ENCODE assay signal across 18 mouse cellular contexts in the genomic region with DNA sequence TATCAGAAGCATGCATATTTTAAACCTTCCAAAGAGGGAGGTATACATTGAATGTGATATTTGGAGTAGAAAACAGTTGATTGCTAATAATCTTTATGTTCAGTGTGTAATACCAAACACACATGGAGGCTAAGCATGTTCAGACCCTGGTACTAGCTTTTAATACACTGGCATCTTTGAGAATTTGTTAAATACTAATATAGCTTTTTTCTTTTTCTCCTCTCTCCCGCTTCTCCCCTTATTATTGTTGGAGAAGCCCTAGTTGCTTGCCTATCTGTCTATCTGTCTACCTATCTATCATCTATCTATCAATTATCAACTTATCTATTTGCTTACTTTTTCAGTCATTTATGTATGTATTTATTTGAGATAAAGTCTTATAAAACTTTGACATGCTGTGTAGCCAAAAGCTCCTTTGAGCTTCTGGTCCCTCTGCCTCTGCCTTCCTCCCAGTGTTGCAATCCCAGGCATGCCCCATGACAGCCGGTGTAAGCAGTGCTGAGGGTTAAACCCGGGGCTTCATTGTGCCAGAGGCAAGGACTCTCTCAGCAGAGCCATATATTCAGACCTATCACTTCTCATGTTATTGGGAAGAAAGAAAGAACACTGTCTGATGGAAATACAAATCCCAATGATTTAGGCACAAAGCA.
A peak's percentile ranks its signal among the peaks of the same experiment; 100 is the strongest.
DNase-seq lines count a peak whose midpoint lies in the region; ATAC-seq lines count a peak whose summit lies in the region.
"Had no signal": no experiment of that assay in that cellular context is flagged by ENCODE, and none has a peak within 500 bp of the region (broad histone marks: within the 10 kb centered on the region; RNA-seq: fewer than 3 reads in every experiment).

No protein-coding gene starts in this region.

- DNase-seq in intestine, embryonic 14.5 days (ENCODE audit: low spot score), result peak; percentile 18
- DNase-seq in neural tube, embryonic 10.5 days (ENCODE audit: extremely low spot score, low spot score), result no peak
- DNase-seq in heart, embryonic 10.5 days (ENCODE audit: low spot score), result no peak
- DNase-seq: cerebellum, adult 11-12 months; cerebellum, adult 9-11 months; gastrocnemius, adult 2 months; gastrocnemius, postnatal 36 days; heart, adult 2 months; heart, postnatal 36 days had no signal

- no peaks in the 10 kb centered on the region for H3K4me1 ChIP-seq in intestine, embryonic 14.5 days (replicated peaks; ENCODE audit: control insufficient read depth, insufficient read depth, low read length)
- H3K4me1 ChIP-seq in intestine, embryonic 16.5 days (ENCODE audit: control insufficient read depth, insufficient read depth, low read length), result no peaks in the 10 kb centered on the region
- peaks cover 5% of the 10 kb centered on the region for H3K4me1 ChIP-seq in neural tube, embryonic 15.5 days
- H3K4me1 ChIP-seq in forebrain, embryonic 15.5 days, result peaks cover 5% of the 10 kb centered on the region; the same call in 1 of the 2 replicates
- peaks cover 6% of the 10 kb centered on the region for H3K4me1 ChIP-seq in heart, embryonic 10.5 days
- H3K4me1 ChIP-seq: heart, embryonic 12.5 days had no signal

- no peaks in the 10 kb centered on the region for H3K9me3 ChIP-seq in intestine, embryonic 14.5 days (ENCODE audit: control insufficient read depth, low read length)
- H3K9me3 ChIP-seq in intestine, embryonic 16.5 days (ENCODE audit: control insufficient read depth, low read length), result no peaks in the 10 kb centered on the region
- no peaks in the 10 kb centered on the region for H3K9me3 ChIP-seq in neural tube, embryonic 15.5 days (replicated peaks)
- H3K9me3 ChIP-seq in forebrain, embryonic 15.5 days, result no peaks in the 10 kb centered on the region
- H3K9me3 ChIP-seq in heart, embryonic 10.5 days, result no peaks in the 10 kb centered on the region
- H3K9me3 ChIP-seq: embryonic facial prominence, embryonic 10.5 days; forebrain, embryonic 13.5 days; G1E; heart, embryonic 12.5 days; hindbrain, embryonic 15.5 days had no signal

- 65% methylated on average over 3 of the region's 3 CpGs for WGBS in intestine, embryonic 14.5 days
- WGBS in intestine, embryonic 16.5 days, result 70% methylated on average over 3 of the region's 3 CpGs
- 45% methylated on average over 3 of the region's 3 CpGs for WGBS in neural tube, embryonic 15.5 days
- 73% methylated on average over 3 of the region's 3 CpGs for WGBS in forebrain, embryonic 15.5 days
- 75% methylated on average over 3 of the region's 3 CpGs for whole genome bisulfite sequencing in heart, embryonic 10.5 days

- H3K27me3 ChIP-seq in intestine, embryonic 14.5 days (replicated peaks; ENCODE audit: control insufficient read depth, insufficient read depth, low read length), result no peaks in the 10 kb centered on the region
- H3K27me3 ChIP-seq in intestine, embryonic 16.5 days (replicated peaks; ENCODE audit: control insufficient read depth, insufficient read depth, low read length), result no peaks in the 10 kb centered on the region
- H3K27me3 ChIP-seq in neural tube, embryonic 15.5 days (replicated peaks), result no peaks in the 10 kb centered on the region
- H3K27me3 ChIP-seq in forebrain, embryonic 15.5 days, result no peaks in the 10 kb centered on the region
- H3K27me3 ChIP-seq in heart, embryonic 10.5 days (ENCODE audit: insufficient read depth, poor library complexity, severe bottlenecking), result no peaks in the 10 kb centered on the region
- H3K27me3 ChIP-seq: forebrain, embryonic 13.5 days; heart, embryonic 12.5 days; hindbrain, embryonic 15.5 days had no signal

- H3K9ac ChIP-seq in intestine, embryonic 14.5 days (ENCODE audit: low read length), result no peak overlapping the region
- H3K9ac ChIP-seq in intestine, embryonic 16.5 days (ENCODE audit: low read depth, low read length), result no peak overlapping the region
- H3K9ac ChIP-seq in neural tube, embryonic 15.5 days (replicated peaks), result no peak overlapping the region
- no peak overlapping the region for H3K9ac ChIP-seq in forebrain, embryonic 15.5 days (replicated peaks)
- H3K9ac ChIP-seq: forebrain, embryonic 13.5 days; heart, embryonic 12.5 days; hindbrain, embryonic 15.5 days had no signal

- H3K27ac ChIP-seq in intestine, embryonic 14.5 days (ENCODE audit: low read depth), result no peak overlapping the region
- H3K27ac ChIP-seq in intestine, embryonic 16.5 days (ENCODE audit: low read length), result no peak overlapping the region
- peak overlapping the region; percentile 28; the same call in 1 of the 2 replicates for H3K27ac ChIP-seq in neural tube, embryonic 15.5 days (replicated peaks)
- no peak overlapping the region for H3K27ac ChIP-seq in forebrain, embryonic 15.5 days (replicated peaks)
- no peak overlapping the region for H3K27ac ChIP-seq in heart, embryonic 10.5 days
- H3K27ac ChIP-seq: embryonic facial prominence, embryonic 10.5 days; forebrain, embryonic 13.5 days; gastrocnemius, adult 2 months; heart, adult 2 months; hindbrain, embryonic 15.5 days had no signal

- no peaks in the 10 kb centered on the region for H3K36me3 ChIP-seq in intestine, embryonic 14.5 days (ENCODE audit: control insufficient read depth, insufficient read depth, low read length)
- H3K36me3 ChIP-seq in intestine, embryonic 16.5 days (ENCODE audit: control insufficient read depth, insufficient read depth, low read length), result no peaks in the 10 kb centered on the region
- no peaks in the 10 kb centered on the region for H3K36me3 ChIP-seq in neural tube, embryonic 15.5 days
- H3K36me3 ChIP-seq in forebrain, embryonic 15.5 days, result no peaks in the 10 kb centered on the region
- no peaks in the 10 kb centered on the region for H3K36me3 ChIP-seq in heart, embryonic 10.5 days
- H3K36me3 ChIP-seq: embryonic facial prominence, embryonic 10.5 days; G1E; heart, embryonic 12.5 days; hindbrain, embryonic 15.5 days had no signal

- ATAC-seq in intestine, embryonic 14.5 days (replicated peaks; ENCODE audit: low FRiP score, low TSS enrichment, low read depth), result no peak
- no peak for ATAC-seq in intestine, embryonic 16.5 days
- ATAC-seq in neural tube, embryonic 15.5 days (ENCODE audit: low FRiP score), result no peak
- peak; percentile 52 for ATAC-seq in megakaryocyte, adult 5-6 weeks (ENCODE audit: poor library complexity, severe bottlenecking)
- ATAC-seq in forebrain, embryonic 15.5 days (replicated peaks), result no peak
- ATAC-seq: forebrain, embryonic 13.5 days had no signal

- H3K4me2 ChIP-seq in intestine, embryonic 14.5 days (ENCODE audit: low read length), result no peak overlapping the region
- H3K4me2 ChIP-seq in intestine, embryonic 16.5 days (ENCODE audit: low read depth, low read length), result no peak overlapping the region
- H3K4me2 ChIP-seq in neural tube, embryonic 15.5 days, result no peak overlapping the region
- no peak overlapping the region for H3K4me2 ChIP-seq in forebrain, embryonic 15.5 days (replicated peaks)
- H3K4me2 ChIP-seq: forebrain, embryonic 13.5 days; heart, embryonic 12.5 days; hindbrain, embryonic 15.5 days had no signal

- H3K4me3 ChIP-seq in intestine, embryonic 14.5 days (ENCODE audit: low read depth, low read length), result no peak overlapping the region
- H3K4me3 ChIP-seq in intestine, embryonic 16.5 days (ENCODE audit: low read length), result no peak overlapping the region
- H3K4me3 ChIP-seq in neural tube, embryonic 15.5 days (replicated peaks), result no peak overlapping the region
- H3K4me3 ChIP-seq in forebrain, embryonic 15.5 days, result no peak overlapping the region
- H3K4me3 ChIP-seq in heart, embryonic 10.5 days, result no peak overlapping the region
- H3K4me3 ChIP-seq: embryonic facial prominence, embryonic 10.5 days; forebrain, embryonic 13.5 days; gastrocnemius, adult 2 months; heart, adult 2 months; heart, embryonic 12.5 days; hindbrain, embryonic 15.5 days had no signal
